Mouse (Mus musculus) liver, embryonic 11.5 days (tissue): ENCODE data around the gene Hmbs. TPM values are rescaled to one million over a fixed set of nuclear protein-coding genes. Genes with fewer than 3 reads are reported as not detected.
A peak's percentile ranks its signal among the peaks of the same experiment; 100 is the strongest.

ENCODE experiments used
- ATAC-seq: fragments of 200-750 bp; cut with Nextera tagmentation; replicated peaks from 2 replicates; pipeline ENCODE4 v1.8.0; 2017; ENCODE audit warnings: moderate number of reproducible peaks, mild to moderate bottlenecking, moderate TSS enrichment, moderate library complexity; ENCODE audit not compliant: low FRiP score
- DNase-seq: peaks from one replicate; pipeline ENCODE4 v3.0.0-alpha.2; 2017; ENCODE audit warnings: low spot score
- H3K27ac ChIP-seq: fragments of 300-500 bp; sonication (generic); 2 replicates; pipeline ENCODE4 v1.5.1; 2014; ENCODE audit warnings: mild to moderate bottlenecking, low read depth, low read length, control low read depth
- H3K27me3 ChIP-seq: fragments of 300-500 bp; sonication (generic); replicated peaks from 2 replicates; pipeline ENCODE4 v1.6.1; 2014; ENCODE audit warnings: low read length, mixed read lengths; ENCODE audit not compliant: control insufficient read depth, insufficient read depth
- H3K36me3 ChIP-seq: fragments of 300-500 bp; sonication (generic); 2 replicates; pipeline ENCODE4 v1.6.1; 2014; ENCODE audit warnings: mild to moderate bottlenecking, low read length, moderate library complexity, mixed read lengths; ENCODE audit not compliant: control insufficient read depth, insufficient read depth
- H3K4me1 ChIP-seq: fragments of 300-500 bp; sonication (generic); replicated peaks from 2 replicates; pipeline ENCODE4 v1.6.1; 2014; ENCODE audit warnings: low read length, mixed read lengths; ENCODE audit not compliant: control insufficient read depth, insufficient read depth
- H3K4me2 ChIP-seq: fragments of 300-500 bp; sonication (generic); 2 replicates; pipeline ENCODE4 v1.6.1; 2014; ENCODE audit warnings: mild to moderate bottlenecking, control low read depth, moderate library complexity
- H3K4me3 ChIP-seq: fragments of 300-500 bp; sonication (generic); 2 replicates; pipeline ENCODE4 v1.5.1; 2014; ENCODE audit warnings: low read depth, low read length, control low read depth
- H3K9ac ChIP-seq: fragments of 300-500 bp; sonication (generic); 2 replicates; pipeline ENCODE4 v1.6.1; 2014; ENCODE audit warnings: low read depth, low read length, control low read depth
- H3K9me3 ChIP-seq: fragments of 300-500 bp; sonication (generic); 2 replicates; pipeline ENCODE4 v1.6.1; 2016; ENCODE audit warnings: low read length, inconsistent platforms, mixed read lengths; ENCODE audit not compliant: control insufficient read depth
- WGBS: fragments of 180-500 bp; shearing (Covaris S2); extraction: QIAGEN DNeasy Blood & Tissue Kit; methylation state at CpG from one replicate; pipeline ENCODE4 v1.1.7; 2014; 5-methylcytosine and 5-hydroxymethylcytosine counted together
- polyA plus RNA-seq: library from polyadenylated mRNA; unstranded; fragments of >200 nt; fragmentation: Nextera tagmentation; extraction: Ambion mirVana; gene quantifications from 2 replicates; pipeline ENCODE4 v1.2.1, GENCODE M21; 2014

Gene Hmbs
- polyA plus RNA-seq, 1 experiment from 2014 or later, result 879 TPM

DNA sequence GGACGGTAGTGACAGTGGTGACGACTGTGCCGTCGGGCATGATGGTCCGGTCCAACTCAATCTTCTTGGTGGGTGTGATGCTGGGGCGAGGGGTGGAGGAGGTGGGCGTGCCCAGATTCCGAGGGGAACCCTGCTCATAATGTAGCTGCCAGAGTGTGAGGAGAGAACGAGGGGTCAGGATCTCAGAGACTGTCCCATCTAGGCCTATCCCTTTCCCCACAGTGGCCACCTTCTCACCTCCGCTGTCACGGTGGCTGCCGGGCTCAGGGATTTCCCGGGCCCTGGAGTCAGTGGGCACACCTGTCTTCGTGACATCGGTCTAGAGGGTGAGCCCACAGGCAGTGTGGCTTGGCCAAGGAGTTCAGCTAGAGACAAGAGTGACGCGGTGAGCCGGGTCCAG is 29.1 kb downstream of the Hmbs start:
- Histone ChIP-seq H3K27ac (no peak overlapping the region), H3K27me3 (no peaks in the 10 kb centered on the region), H3K4me2 (no peak overlapping the region), H3K4me1 (peaks cover 27% of the 10 kb centered on the region), H3K9ac (no peak overlapping the region), H3K9me3 (no peaks in the 10 kb centered on the region), H3K36me3 (peaks cover 16% of the 10 kb centered on the region), H3K4me3 (no peak overlapping the region)
- DNase-seq (no peak), ATAC-seq (no peak)
- 92% methylated on average over 18 of the region's 18 CpGs for WGBS

DNA sequence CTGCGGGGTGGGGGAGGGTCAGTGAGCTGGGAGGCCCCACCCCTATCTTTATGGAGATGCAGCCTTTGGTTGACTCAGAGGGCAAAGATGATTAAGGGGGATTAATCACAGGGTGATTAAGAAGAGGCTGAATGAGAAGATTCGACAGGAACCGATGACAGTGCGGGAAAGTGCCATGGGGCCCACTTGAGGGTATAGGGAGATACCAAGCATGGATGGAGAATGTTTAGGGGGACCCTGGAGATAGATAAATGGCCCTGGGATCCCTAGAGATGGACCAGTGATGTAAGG is 29.8 kb downstream of the Hmbs start:
- Histone ChIP-seq H3K4me3 (no peak overlapping the region), H3K4me2 (no peak overlapping the region), H3K27ac (no peak overlapping the region), H3K4me1 (peaks cover 24% of the 10 kb centered on the region), H3K9me3 (no peaks in the 10 kb centered on the region), H3K9ac (no peak overlapping the region), H3K36me3 (peaks cover 16% of the 10 kb centered on the region), H3K27me3 (no peaks in the 10 kb centered on the region)
- DNase-seq (no peak), ATAC-seq (no peak)
- WGBS, result 84% methylated on average over 4 of the region's 4 CpGs

DNA sequence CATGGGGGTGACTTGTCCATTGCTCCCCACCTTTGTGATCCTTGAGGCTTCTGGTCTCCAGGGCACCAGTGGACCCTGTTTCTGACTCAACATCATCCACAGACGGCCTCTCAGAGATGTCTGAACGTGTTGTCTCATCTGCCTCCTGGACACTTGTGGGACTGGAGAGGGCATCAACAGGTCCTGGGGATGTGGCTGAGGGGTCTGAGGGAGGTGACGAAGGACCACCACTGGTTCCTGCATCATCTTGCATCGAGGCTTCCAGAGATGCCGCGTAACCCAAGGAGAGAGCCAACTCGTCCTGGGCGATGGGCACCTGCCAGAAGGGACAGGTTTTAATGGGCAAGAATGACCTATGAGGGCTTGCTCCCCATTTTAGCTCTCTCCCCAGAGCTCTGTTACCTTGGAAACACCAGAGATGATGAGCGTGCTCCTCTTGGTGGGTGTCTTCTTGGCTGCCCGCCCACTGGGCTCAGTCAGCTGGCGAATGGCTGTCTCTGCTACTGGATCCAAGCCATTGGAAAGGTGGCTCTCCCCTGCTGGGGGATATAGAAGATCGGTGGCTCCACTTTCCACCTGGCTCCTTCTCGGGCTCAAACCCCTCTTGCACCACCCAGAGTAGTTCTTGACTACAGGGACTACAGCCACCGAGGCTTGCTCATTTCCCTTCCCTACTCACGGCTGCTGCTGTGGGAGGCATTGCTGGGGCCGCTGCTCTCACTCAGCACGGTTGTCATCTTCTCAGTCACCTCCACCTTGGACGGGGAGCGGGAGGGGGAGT is 30.4 kb downstream of the Hmbs start:
- no peak for DNase-seq
- Histone ChIP-seq H3K9me3 (no peaks in the 10 kb centered on the region), H3K4me3 (no peak overlapping the region), H3K4me2 (no peak overlapping the region), H3K9ac (no peak overlapping the region), H3K27me3 (no peaks in the 10 kb centered on the region), H3K4me1 (peaks cover 19% of the 10 kb centered on the region), H3K36me3 (peaks cover 16% of the 10 kb centered on the region), H3K27ac (no peak overlapping the region)
- ATAC-seq, result no peak
- 79% methylated on average over 19 of the region's 19 CpGs for WGBS

DNA sequence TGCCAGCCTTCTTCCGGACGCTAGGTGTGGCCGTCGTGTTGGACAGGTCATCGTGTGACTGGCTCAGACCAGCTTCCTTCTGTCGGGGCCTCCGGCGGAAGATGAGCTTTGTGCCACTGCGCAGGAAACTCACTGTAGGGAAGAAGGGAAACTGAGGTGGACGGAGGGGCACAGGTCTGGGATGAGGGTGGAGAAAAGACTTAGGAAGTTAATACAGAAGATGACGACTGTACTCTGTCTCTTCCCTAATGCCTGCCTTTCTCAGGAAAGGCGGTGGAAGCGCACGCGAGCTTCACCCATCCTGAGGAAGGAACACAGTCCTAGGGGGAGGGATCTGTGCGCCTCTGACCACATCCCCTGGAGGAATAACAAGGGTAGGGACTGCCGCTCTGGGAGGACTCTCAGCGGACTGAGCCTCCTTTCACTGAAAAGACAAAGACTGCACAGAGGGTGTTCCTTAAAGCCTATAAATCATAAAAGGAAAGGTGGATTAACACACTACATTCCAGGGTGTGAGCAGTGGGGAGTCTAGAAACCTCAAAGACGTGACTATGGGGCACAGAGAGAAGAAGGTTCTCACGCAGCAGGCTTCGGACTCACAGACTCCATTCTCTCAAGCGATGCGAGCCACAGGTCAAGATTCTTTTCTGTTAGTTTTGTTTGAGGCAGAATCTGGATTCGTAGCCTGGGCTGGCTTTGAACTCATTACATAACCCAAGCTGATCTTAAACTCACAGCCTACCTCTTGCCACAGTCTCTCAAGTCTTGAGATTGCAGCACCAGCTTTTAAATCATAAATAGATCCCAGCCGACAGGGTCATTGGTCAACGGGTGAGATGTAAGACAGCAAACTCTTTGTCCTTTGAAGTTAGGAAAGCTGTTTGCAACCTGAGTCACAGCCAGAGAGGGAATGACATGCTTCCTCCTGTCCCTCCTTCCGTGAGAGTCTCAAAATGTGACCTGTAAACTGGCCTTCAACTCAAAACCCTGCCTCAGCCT is 32.6 kb downstream of the Hmbs start:
- Histone ChIP-seq H3K27ac (no peak overlapping the region), H3K27me3 (no peaks in the 10 kb centered on the region), H3K36me3 (peaks cover 16% of the 10 kb centered on the region), H3K9me3 (no peaks in the 10 kb centered on the region), H3K9ac (0 out of 2 replicates have a peak overlapping the region, but pooled peaks have one; percentile 7), H3K4me3 (no peak overlapping the region), H3K4me1 (peaks cover 9% of the 10 kb centered on the region), H3K4me2 (peak overlapping the region; percentile 39)
- no peak for DNase-seq
- no peak for ATAC-seq
- 28% methylated on average over 27 of the region's 27 CpGs for WGBS

DNA sequence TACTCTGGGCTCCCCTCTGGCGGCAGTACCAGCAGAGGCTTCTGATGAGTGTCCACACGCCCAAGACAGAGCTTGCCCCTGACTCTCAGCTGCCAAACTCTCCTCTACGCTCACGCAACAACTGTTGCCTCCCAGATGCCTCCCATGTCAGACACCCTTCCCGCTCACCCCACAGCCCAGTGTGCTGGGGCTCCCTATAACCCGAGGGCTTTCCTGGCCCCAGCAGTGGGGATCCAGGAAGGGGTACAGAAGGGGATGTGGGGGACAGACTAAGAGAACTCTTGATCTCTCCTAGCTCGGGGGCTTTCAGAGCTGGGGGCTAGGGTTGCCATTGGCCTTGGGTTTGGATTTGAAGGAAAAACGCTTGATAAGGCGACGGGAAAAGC is 33.3 kb downstream of the Hmbs start:
- no peak overlapping the region for H3K27ac ChIP-seq
- peak overlapping the region; percentile 39 for H3K4me2 ChIP-seq

DNA sequence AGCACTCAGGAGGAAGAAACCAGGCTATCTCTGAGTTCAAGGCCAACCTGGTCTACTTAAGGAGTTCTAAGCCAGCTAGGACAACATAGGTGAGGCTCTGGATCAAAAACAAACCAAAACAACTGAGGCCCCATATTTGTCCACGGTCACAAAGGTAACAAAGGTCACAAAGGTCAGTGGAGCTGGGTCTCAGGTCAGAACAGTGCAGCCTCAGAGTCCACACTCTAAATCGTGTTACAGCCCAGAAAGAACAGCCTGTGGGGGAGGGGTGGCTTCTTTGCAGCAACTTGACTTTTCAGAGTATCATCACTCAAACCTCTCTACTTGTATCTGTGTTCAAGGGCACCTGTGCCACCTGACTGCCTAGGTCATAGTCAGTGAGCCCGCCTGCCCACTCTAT is 34.3 kb downstream of the Hmbs start:
- Histone ChIP-seq H3K4me1 (peaks cover 9% of the 10 kb centered on the region), H3K4me3 (no peak overlapping the region), H3K27me3 (no peaks in the 10 kb centered on the region), H3K9ac (no peak overlapping the region), H3K36me3 (peaks cover 5% of the 10 kb centered on the region), H3K9me3 (no peaks in the 10 kb centered on the region), H3K27ac (no peak overlapping the region), H3K4me2 (no peak overlapping the region)
- no peak for ATAC-seq
- DNase-seq, result no peak
- WGBS, result 59% methylated on average over 3 of the region's 3 CpGs

More for the DNA sequence above, 33.3 kb downstream of the Hmbs start:
- Histone ChIP-seq H3K36me3 (peaks cover 13% of the 10 kb centered on the region), H3K9ac (no peak overlapping the region), H3K4me1 (peaks cover 9% of the 10 kb centered on the region), H3K9me3 (no peaks in the 10 kb centered on the region), H3K27me3 (no peaks in the 10 kb centered on the region), H3K4me3 (no peak overlapping the region)
- ATAC-seq (no peak), DNase-seq (no peak)
- WGBS, result 35% methylated on average over 10 of the region's 10 CpGs

DNA sequence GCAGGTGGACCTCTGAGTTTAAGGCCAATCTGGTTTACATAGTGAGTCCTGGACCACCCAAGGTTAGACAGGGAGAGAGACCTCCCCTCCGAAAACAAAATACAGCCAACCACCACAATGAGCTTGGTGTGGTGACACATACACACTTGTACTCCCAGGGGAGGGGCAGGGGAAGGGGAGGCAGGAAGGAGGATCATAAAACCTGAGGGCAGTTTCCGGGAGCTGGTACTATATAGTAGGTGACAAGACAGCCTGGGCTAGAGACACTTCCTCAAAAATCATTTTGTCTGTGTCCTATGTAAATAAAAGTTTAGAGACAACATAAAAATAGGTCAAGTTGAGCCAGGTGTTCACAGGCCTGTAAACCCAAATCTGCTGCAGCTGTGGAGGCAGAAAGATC is 36.8 kb downstream of the Hmbs start:
- Histone ChIP-seq H3K9me3 (no peaks in the 10 kb centered on the region), H3K9ac (no peak overlapping the region), H3K4me1 (peaks cover 13% of the 10 kb centered on the region), H3K36me3 (peaks cover 9% of the 10 kb centered on the region), H3K4me2 (no peak overlapping the region), H3K27me3 (no peaks in the 10 kb centered on the region), H3K27ac (no peak overlapping the region), H3K4me3 (no peak overlapping the region)
- 78% methylated on average over 2 of the region's 2 CpGs for WGBS
- no peak for ATAC-seq
- DNase-seq, result no peak

DNA sequence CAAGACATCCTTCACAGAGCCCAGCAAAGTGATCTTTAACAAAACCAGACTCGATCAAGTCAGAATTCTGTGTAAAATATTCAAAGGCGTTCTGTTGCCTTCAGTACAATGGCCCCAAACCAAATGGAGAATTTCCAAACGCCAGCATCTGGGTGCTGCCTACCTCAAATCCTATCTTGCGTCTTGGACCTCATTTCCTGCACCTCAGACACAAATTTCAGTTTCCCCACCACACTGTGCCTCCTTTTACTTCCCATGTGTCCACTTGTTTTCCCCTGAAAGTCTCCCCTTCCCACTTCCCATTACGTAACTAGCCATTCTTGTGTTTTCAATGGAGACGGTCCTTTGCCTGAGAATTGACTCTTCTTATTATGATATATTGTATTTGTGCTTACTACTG is 37.5 kb downstream of the Hmbs start:
- Histone ChIP-seq H3K4me1 (peaks cover 11% of the 10 kb centered on the region), H3K27me3 (no peaks in the 10 kb centered on the region), H3K9ac (no peak overlapping the region), H3K9me3 (no peaks in the 10 kb centered on the region), H3K27ac (no peak overlapping the region), H3K4me3 (no peak overlapping the region), H3K4me2 (no peak overlapping the region), H3K36me3 (peaks cover 10% of the 10 kb centered on the region)
- DNase-seq, result no peak
- WGBS, result 83% methylated on average over 6 of the region's 6 CpGs
- no peak for ATAC-seq
